Mouse (Mus musculus): Measurements from ENCODE around the gene AI597479.

GRCm38 (mm10) chr1:43139587-43140266, 41.2 kb downstream of the AI597479 start:
- TF ChIP-seq GATA1 (IDR thresholded peaks at IDR 0.05; ENCODE audit: low read length) (no peak), TAL1 (IDR thresholded peaks at IDR 0.05; ENCODE audit: low read length) (no peak)

All from erythroblast, embryonic 14.5 days (primary cell).